Mouse (Mus musculus) heart, postnatal 0 days (tissue): ENCODE results near the gene Zgpat.

Source experiments
- CTCF ChIP-seq: IDR thresholded peaks from 2 replicates; pipeline ENCODE4 v1.5.1; 2016; ENCODE audit warnings: antibody characterized with exemption, control low read depth, low read depth
- EP300 ChIP-seq: IDR thresholded peaks from 2 replicates; pipeline ENCODE4 v1.6.1; 2016; ENCODE audit warnings: antibody characterized with exemption, low read depth

- TF ChIP-seq CTCF: no peak
- TF ChIP-seq EP300: no peak
Observed at GRCm38 (mm10) chr2:181397207-181397761, 32.6 kb downstream of the Zgpat start.
